Mouse (Mus musculus) bone marrow, adult 2 months (tissue): Measurements from ENCODE around the gene Lyg1.

Experiments used
- CTCF ChIP-seq: fragments of 200-500 bp; IDR thresholded peaks from 2 replicates; pipeline ENCODE4 v1.5.1; 2011; ENCODE audit warnings: low read length, control low read depth; ENCODE audit not compliant: control insufficient read depth, insufficient read depth
- POLR2A ChIP-seq: fragments of 200-500 bp; IDR thresholded peaks from 2 replicates; pipeline ENCODE4 v1.6.1; 2011; ENCODE audit warnings: low read depth, mild to moderate bottlenecking, control low read depth, low read length, borderline replicate concordance; ENCODE audit not compliant: control insufficient read depth

- TF ChIP-seq CTCF (no peak), POLR2A (no peak)
These were observed 2.8 kb downstream of the Lyg1 start for GRCm38 (mm10) chr1:37954786-37955185.
